17 mouse cellular contexts compared by ENCODE assay signal in the genomic region with DNA sequence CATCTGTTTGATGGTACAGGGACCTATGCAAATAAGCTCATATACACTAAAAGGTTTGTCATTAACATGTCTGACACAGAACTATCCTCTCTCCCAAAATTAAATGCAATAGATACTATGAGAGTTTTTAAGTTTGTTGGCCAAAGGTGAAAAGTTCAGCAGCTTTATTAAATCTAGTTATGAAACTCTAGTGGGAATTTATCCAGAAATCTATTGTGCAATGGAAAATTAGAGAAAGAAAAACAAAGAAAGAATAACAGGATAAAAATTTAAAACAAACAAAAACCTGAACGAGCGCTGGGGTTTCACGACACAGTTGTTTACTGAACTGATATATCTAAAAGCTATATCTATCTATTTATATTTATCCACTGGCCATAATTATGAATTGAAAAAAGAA.
"Had no signal": no experiment of that assay in that cellular context is flagged by ENCODE, and none has a peak within 500 bp of the region (broad histone marks: within the 10 kb centered on the region; RNA-seq: fewer than 3 reads in every experiment).

No protein-coding gene starts in this region.

- H3K4me2 ChIP-seq: liver, embryonic 13.5 days; liver, embryonic 15.5 days; lung, embryonic 15.5 days; midbrain, embryonic 11.5 days; midbrain, embryonic 13.5 days; neural tube, embryonic 13.5 days; neural tube, embryonic 15.5 days had no signal

- H3K4me1 ChIP-seq: liver, embryonic 13.5 days; liver, embryonic 15.5 days; lung, embryonic 15.5 days; megakaryocyte, embryonic 14.5 days; midbrain, embryonic 13.5 days; neural tube, embryonic 13.5 days; neural tube, embryonic 15.5 days had no signal

- H3K27ac ChIP-seq: liver, embryonic 13.5 days; liver, embryonic 15.5 days; lung, embryonic 15.5 days; macrophage; midbrain, embryonic 13.5 days; neural tube, embryonic 13.5 days; neural tube, embryonic 15.5 days had no signal

- H3K27me3 ChIP-seq: liver, embryonic 13.5 days; liver, embryonic 15.5 days; lung, embryonic 15.5 days; megakaryocyte, embryonic 14.5 days; midbrain, embryonic 13.5 days; neural tube, embryonic 13.5 days; neural tube, embryonic 15.5 days had no signal

- DNase-seq: liver, embryonic 13.5 days; liver, postnatal 0 days; right cerebral cortex, postnatal 25 days; right cerebral cortex, postnatal 4 days; spleen, adult 18-20 months; thymus, adult 18-20 months; thymus, postnatal 14 days; thymus, postnatal 36 days had no signal

- H3K9me3 ChIP-seq: liver, embryonic 13.5 days; liver, embryonic 15.5 days; lung, embryonic 15.5 days; megakaryocyte, embryonic 14.5 days; midbrain, embryonic 13.5 days; neural tube, embryonic 13.5 days; neural tube, embryonic 15.5 days had no signal

- ATAC-seq: liver, postnatal 0 days had no signal

- H3K36me3 ChIP-seq: liver, embryonic 13.5 days; liver, embryonic 15.5 days; lung, embryonic 15.5 days; midbrain, embryonic 13.5 days; neural tube, embryonic 13.5 days; neural tube, embryonic 15.5 days had no signal

- H3K9ac ChIP-seq: liver, embryonic 13.5 days; liver, embryonic 15.5 days; liver, postnatal 0 days; lung, embryonic 15.5 days; midbrain, embryonic 13.5 days; neural tube, embryonic 13.5 days; neural tube, embryonic 15.5 days had no signal

- H3K4me3 ChIP-seq: liver, embryonic 13.5 days; liver, embryonic 15.5 days; lung, embryonic 15.5 days; megakaryocyte, embryonic 14.5 days; midbrain, embryonic 13.5 days; myocyte; neural tube, embryonic 13.5 days; neural tube, embryonic 15.5 days had no signal
